Mouse (Mus musculus) spleen, adult 2 months (tissue): ENCODE measurements around the gene Rab37.

Experiments
- CTCF ChIP-seq: fragments of 200-500 bp; IDR thresholded peaks from 2 replicates; pipeline ENCODE4 v1.5.1; 2011; ENCODE audit warnings: mild to moderate bottlenecking, inconsistent platforms; ENCODE audit not compliant: insufficient read depth, insufficient read length, insufficient replicate concordance; ENCODE audit errors: extremely low read depth
- POLR2A ChIP-seq: fragments of 200-500 bp; IDR thresholded peaks from 2 replicates; pipeline ENCODE4 v1.6.1; 2011; ENCODE audit warnings: low read depth, low read length, inconsistent platforms

DNA sequence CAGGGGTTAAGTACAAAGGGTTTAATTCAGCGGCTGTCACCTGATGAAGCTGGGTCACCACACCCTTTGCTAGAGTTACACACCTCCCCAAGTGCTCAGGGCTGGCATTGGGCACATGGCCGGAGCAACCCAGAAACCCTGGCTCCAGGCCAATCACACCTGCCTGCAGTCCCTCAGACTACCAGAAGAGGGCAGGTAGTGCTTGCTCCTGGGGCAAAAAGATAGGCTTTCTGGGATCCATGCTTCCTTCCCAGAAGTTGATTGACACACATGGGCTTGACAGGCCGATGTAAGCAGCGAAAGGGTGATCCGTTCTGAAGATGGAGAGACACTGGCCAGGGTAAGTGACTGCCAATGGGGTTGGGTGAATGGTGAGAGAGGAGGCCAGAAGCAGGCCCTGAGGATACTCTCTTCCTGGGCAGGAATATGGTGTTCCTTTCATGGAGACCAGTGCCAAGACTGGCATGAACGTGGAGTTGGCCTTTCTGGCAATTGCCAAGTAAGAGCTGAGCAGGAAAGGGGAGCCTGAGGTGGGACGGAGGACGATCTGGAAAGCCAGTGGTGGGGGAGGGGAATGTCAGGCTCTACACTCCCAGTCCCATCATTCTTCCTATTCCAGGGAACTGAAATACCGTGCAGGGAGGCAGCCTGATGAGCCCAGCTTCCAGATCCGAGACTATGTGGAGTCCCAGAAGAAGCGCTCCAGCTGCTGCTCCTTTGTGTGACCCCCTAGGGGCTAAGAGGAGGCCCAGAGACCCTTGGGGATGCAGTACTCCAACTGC is 69.0 kb downstream of the Rab37 start:
- peak; percentile 64; the same call in 1 of the 2 replicates for TF ChIP-seq CTCF
- no peak for TF ChIP-seq POLR2A
